Mouse (Mus musculus) spleen, adult 2 months (tissue): ENCODE results near the gene Enho. TPM values are rescaled to one million over a fixed set of nuclear protein-coding genes. Genes with fewer than 3 reads are reported as not detected.
"Not testable (repeated sequence)": the region's sequence is repeated elsewhere in the genome, so short reads cannot be mapped to it uniquely, and the experiment has no call there.

Experiments used
- DNase-seq, 2 experiments: peaks; one replicate each; pipeline versions ENCODE4 v3.0.0 to v3.0.0-alpha.2; 2012 to 2021; ENCODE audit warnings: low spot score in 2 of 2, low read depth in 1 of 2
- H3K27ac ChIP-seq: fragments of 200-500 bp; 2 replicates; pipeline ENCODE4 v1.5.1; 2012; ENCODE audit warnings: low read length, inconsistent platforms; ENCODE audit not compliant: insufficient read depth
- H3K27me3 ChIP-seq: fragments of 200-500 bp; 2 replicates; pipeline ENCODE4 v1.6.1; 2012; ENCODE audit warnings: mild to moderate bottlenecking, moderate library complexity, low read length, inconsistent platforms; ENCODE audit not compliant: control insufficient read depth, insufficient read depth
- H3K36me3 ChIP-seq: fragments of 200-500 bp; 2 replicates; pipeline ENCODE4 v1.6.1; 2012; ENCODE audit warnings: mild to moderate bottlenecking, low read length, inconsistent platforms; ENCODE audit not compliant: control insufficient read depth, insufficient read depth
- H3K4me1 ChIP-seq: fragments of 200-500 bp; 2 replicates; pipeline ENCODE4 v1.6.1; 2011; ENCODE audit warnings: inconsistent platforms; ENCODE audit not compliant: control insufficient read depth, insufficient read depth, insufficient read length
- H3K4me3 ChIP-seq: fragments of 200-500 bp; 2 replicates; pipeline ENCODE4 v1.5.1; 2011; ENCODE audit warnings: mild to moderate bottlenecking, inconsistent platforms; ENCODE audit not compliant: insufficient read depth, insufficient read length; ENCODE audit errors: extremely low read depth
- CTCF ChIP-seq: fragments of 200-500 bp; IDR thresholded peaks from 2 replicates; pipeline ENCODE4 v1.5.1; 2011; ENCODE audit warnings: mild to moderate bottlenecking, inconsistent platforms; ENCODE audit not compliant: insufficient read depth, insufficient read length, insufficient replicate concordance; ENCODE audit errors: extremely low read depth
- POLR2A ChIP-seq: fragments of 200-500 bp; IDR thresholded peaks from 2 replicates; pipeline ENCODE4 v1.6.1; 2011; ENCODE audit warnings: low read depth, low read length, inconsistent platforms
- WGBS: fragments of 180-500 bp; shearing (Covaris S2); methylation state at CpG from one replicate; pipeline ENCODE4 v1.1.7; 2018; 5-methylcytosine and 5-hydroxymethylcytosine counted together
- polyA plus RNA-seq: library from polyadenylated mRNA; depleted of rRNA; stranded (reverse); fragments of >200 nt; gene quantifications from 2 replicates; pipeline ENCODE4 v1.2.3, GENCODE M21; 2012; rRNA removed

Gene Enho
- 8.7 and 8.9 TPM in 2 replicates for polyA plus RNA-seq

GRCm38 (mm10) chr4:41639913-41640507, at the start of gene Enho:
Gene Enho, minus strand, starts transcription at chr4:41640324.
- H3K27ac ChIP-seq, result no peak within 1 kb of the TSS
- WGBS, result 1% methylated on average over 64 of the region's 74 CpGs
- peaks cover 4% of the 10 kb centered on the region; the same call in 1 of the 2 replicates for H3K4me1 ChIP-seq
- peaks cover 3% of the 10 kb centered on the region for H3K27me3 ChIP-seq
- TF ChIP-seq POLR2A, result no peak
- TF ChIP-seq CTCF, result no peak
- peak; percentile 53 to 84 for DNase-seq
- H3K36me3 ChIP-seq, result no peaks in the 10 kb centered on the region
- peak within 1 kb of the TSS; percentile 33; the same call in 1 of the 2 replicates for H3K4me3 ChIP-seq

GRCm38 (mm10) chr4:41688562-41688961, 48.4 kb upstream of the Enho start:
- H3K36me3 ChIP-seq, H3K27ac ChIP-seq, H3K4me3 ChIP-seq, DNase-seq, H3K4me1 ChIP-seq, H3K27me3 ChIP-seq: not testable (repeated sequence)
- WGBS, result 83% methylated on average over 1 of the region's 1 CpGs

GRCm38 (mm10) chr4:41685882-41686492, 45.9 kb upstream of the Enho start:
- not testable (repeated sequence) for H3K36me3 ChIP-seq, H3K27ac ChIP-seq, H3K27me3 ChIP-seq, DNase-seq, H3K4me1 ChIP-seq, H3K4me3 ChIP-seq
- WGBS, result 63% methylated on average over 10 of the region's 10 CpGs

GRCm38 (mm10) chr4:41684931-41685453, 44.9 kb upstream of the Enho start:
- H3K4me3 ChIP-seq, H3K4me1 ChIP-seq, H3K36me3 ChIP-seq, H3K27me3 ChIP-seq, DNase-seq, H3K27ac ChIP-seq: not testable (repeated sequence)
- WGBS, result 5% methylated on average over 13 of the region's 14 CpGs

- 10% methylated on average over 22 of the region's 27 CpGs for WGBS
- H3K27me3 ChIP-seq, H3K36me3 ChIP-seq, DNase-seq, H3K4me3 ChIP-seq, H3K27ac ChIP-seq, H3K4me1 ChIP-seq: not testable (repeated sequence)
Observed at GRCm38 (mm10) chr4:41684131-41684930, 44.2 kb upstream of the Enho start.

- DNase-seq, H3K27me3 ChIP-seq, H3K4me1 ChIP-seq, H3K4me3 ChIP-seq, H3K27ac ChIP-seq, H3K36me3 ChIP-seq: not testable (repeated sequence)
- 8% methylated on average over 5 of the region's 27 CpGs for WGBS
Observed at GRCm38 (mm10) chr4:41683303-41683702, 43.2 kb upstream of the Enho start.

GRCm38 (mm10) chr4:41682789-41683188, 42.7 kb upstream of the Enho start:
- H3K4me3 ChIP-seq, result no peak overlapping the region
- H3K27me3 ChIP-seq, result no peaks in the 10 kb centered on the region
- WGBS, result 29% methylated on average over 6 of the region's 6 CpGs
- no peaks in the 10 kb centered on the region for H3K36me3 ChIP-seq
- no peak overlapping the region for H3K27ac ChIP-seq
- no peak for DNase-seq
- no peaks in the 10 kb centered on the region for H3K4me1 ChIP-seq
- TF ChIP-seq POLR2A (no peak), CTCF (no peak)
